Mouse (Mus musculus) yolk sac, embryonic 10.5 days (tissue): Measurements from ENCODE around the gene Arl5c.
A peak's percentile ranks its signal among the peaks of the same experiment; 100 is the strongest.

ENCODE experiments used
- DNase-seq: peaks from one replicate; pipeline ENCODE4 v3.0.0-alpha.2; 2017; ENCODE audit warnings: low spot score

The Arl5c gene

GRCm38 (mm10) chr11:97994539-97995100 lies 1.4 kb downstream of the Arl5c start:
- peak; percentile 58 for DNase-seq

GRCm38 (mm10) chr11:97988530-97989096 lies 7.4 kb downstream of the Arl5c start:
- peak; percentile 90 for DNase-seq

GRCm38 (mm10) chr11:97987551-97988526 lies 8.1 kb downstream of the Arl5c start:
- DNase-seq: peak; percentile 93

GRCm38 (mm10) chr11:97986738-97987465 lies 9.1 kb downstream of the Arl5c start:
- no peak for DNase-seq

GRCm38 (mm10) chr11:97985727-97986677 lies 10.0 kb downstream of the Arl5c start, which contains the start of gene Plxdc1:
TSS of gene Plxdc1 (minus strand) at chr11:97986444.
- no peak for DNase-seq

GRCm38 (mm10) chr11:97983983-97984382 lies 12.0 kb downstream of the Arl5c start:
- no peak for DNase-seq

GRCm38 (mm10) chr11:97983506-97983905 lies 12.5 kb downstream of the Arl5c start:
- DNase-seq: no peak

- DNase-seq: no peak
Observed at GRCm38 (mm10) chr11:97982721-97983120, 13.3 kb downstream of the Arl5c start.

- DNase-seq: no peak
Observed at GRCm38 (mm10) chr11:97980531-97980966, 15.4 kb downstream of the Arl5c start.

GRCm38 (mm10) chr11:97979824-97980495 lies 16.0 kb downstream of the Arl5c start:
- no peak for DNase-seq

GRCm38 (mm10) chr11:97978392-97978791 lies 17.6 kb downstream of the Arl5c start:
- DNase-seq: no peak

- DNase-seq: no peak
Observed at GRCm38 (mm10) chr11:97977797-97978196, 18.2 kb downstream of the Arl5c start.

- DNase-seq: no peak
Observed at GRCm38 (mm10) chr11:97974746-97975145, 21.2 kb downstream of the Arl5c start.

- DNase-seq: no peak
Observed at GRCm38 (mm10) chr11:97974141-97974540, 21.8 kb downstream of the Arl5c start.

GRCm38 (mm10) chr11:97972434-97972833 lies 23.5 kb downstream of the Arl5c start:
- DNase-seq: no peak

- no peak for DNase-seq
Observed at GRCm38 (mm10) chr11:97971232-97971631, 24.7 kb downstream of the Arl5c start.

- no peak for DNase-seq
Observed at GRCm38 (mm10) chr11:97970771-97971170, 25.2 kb downstream of the Arl5c start.

GRCm38 (mm10) chr11:97968385-97968784 lies 27.6 kb downstream of the Arl5c start:
- DNase-seq: no peak

- no peak for DNase-seq
Observed at GRCm38 (mm10) chr11:97967114-97967513, 28.9 kb downstream of the Arl5c start.

GRCm38 (mm10) chr11:97960907-97961306 lies 35.1 kb downstream of the Arl5c start:
- no peak for DNase-seq
